Mouse (Mus musculus): Measurements from ENCODE around the gene Tgfa.

The Tgfa gene

DNA sequence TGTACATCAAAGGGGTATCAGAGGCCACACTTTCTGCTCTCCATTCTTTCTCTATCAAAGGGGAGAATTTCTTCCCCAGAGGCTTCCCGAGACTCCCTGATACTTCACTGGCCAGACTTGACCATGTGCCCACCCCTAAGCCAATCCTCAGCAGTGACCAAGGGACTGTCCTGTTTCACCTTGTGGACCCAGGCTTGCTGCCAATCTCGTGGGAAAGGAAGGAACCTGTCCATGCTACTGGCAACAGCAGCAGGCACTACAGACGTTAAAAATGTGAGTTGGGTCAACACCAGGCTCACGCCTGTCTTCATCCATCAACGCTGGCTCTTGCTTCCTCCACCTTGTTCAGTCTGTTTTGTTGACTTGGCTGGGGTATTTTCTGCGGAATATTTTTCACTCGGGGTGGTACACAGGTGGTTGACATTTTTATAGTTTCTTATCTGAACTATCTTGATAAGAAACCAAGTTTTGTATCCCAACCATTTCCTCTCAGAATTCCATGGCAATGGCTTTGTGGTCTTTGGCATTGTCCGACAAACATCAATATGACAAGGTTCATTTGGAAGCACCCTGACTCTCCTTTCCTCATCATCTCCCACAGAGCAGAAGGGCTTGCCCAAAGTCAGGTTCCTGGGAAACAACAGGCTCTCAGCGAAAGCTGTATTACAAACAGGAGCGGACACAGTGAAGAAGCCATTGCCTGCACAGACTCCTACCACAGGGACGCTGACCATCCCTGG lies 6.1 kb upstream of the Tgfa start:
- no peak for DNase-seq

DNA sequence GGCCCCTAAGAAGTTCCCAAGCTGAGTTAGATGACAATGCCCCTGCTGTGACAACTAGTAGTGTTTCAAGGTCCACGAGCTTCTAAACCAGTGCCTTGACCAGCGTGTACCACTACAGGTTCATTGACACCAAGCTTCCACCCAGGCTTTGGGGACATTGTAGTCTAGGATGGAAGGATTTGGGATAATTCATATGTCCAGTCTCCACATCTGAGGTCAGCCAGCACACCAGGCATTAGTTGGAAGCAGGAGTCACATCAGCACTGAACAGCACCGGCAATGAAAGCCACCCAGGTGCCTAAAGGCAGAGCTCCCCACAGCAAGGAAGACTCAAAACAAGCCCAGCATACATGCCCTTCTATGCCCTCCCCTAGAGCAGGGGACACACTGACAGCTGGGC lies 4.4 kb upstream of the Tgfa start:
- no peak for DNase-seq

DNA sequence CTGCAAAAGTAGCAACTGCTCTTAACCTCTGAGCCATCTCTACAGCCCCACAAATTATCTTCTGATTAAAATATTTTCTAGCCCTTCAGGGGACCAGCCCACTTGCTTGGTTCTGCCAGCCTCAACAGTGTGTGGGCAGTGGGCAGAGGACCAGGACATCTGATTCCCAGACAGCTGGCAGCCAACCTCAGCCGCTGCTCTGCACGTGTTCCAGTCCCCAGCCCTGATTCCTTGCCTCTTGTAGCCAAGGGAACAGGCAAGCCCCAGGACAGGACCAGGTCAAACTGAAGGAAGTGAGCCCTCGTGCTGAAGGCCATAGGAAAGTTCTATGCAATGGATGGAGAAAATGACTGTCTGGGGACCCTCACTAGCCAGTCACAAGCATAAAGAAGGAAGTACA lies 2.0 kb upstream of the Tgfa start:
- DNase-seq, result no peak

DNA sequence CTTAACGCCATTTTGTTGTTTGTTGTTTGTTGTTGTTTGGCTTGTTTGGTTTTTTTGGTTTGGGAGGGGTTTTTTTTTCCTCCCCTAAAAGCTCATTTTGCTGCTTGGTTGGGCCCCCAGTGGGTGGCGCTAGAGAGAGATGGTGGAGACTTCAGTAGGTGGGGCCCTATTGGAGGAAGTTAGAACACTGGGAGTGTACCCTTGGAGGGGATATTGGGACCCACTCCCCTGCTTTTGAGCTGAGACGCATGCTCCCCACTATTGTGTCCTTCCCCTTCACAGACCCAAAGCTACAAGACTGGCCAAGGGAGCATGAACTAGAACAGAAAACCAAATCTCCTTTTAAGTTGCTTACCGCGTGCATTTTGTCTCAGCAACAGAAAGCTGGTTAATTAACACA lies 1.1 kb upstream of the Tgfa start:
- peak; percentile 39 to 52 for DNase-seq

DNA sequence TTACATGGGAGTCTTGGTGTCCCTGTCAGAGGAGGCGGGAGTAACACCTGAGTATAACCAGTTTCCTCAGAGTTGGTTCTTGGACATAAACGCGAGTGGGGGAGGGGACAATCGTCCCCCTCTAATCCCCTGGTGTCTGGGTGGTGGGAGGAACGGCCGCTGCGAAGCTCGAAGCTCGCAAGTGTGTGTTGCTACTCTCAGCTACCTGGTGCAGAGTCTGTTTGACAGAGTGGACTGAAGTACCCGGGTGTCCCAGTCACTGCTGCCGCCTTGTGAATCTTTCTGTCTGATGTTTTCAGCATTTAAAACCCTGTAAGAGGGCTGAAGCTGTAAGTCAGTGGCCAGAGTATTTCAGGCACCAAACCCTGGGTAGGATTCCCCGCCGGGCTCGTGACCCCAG lies 1.0 kb downstream of the Tgfa start:
- no peak for DNase-seq

DNA sequence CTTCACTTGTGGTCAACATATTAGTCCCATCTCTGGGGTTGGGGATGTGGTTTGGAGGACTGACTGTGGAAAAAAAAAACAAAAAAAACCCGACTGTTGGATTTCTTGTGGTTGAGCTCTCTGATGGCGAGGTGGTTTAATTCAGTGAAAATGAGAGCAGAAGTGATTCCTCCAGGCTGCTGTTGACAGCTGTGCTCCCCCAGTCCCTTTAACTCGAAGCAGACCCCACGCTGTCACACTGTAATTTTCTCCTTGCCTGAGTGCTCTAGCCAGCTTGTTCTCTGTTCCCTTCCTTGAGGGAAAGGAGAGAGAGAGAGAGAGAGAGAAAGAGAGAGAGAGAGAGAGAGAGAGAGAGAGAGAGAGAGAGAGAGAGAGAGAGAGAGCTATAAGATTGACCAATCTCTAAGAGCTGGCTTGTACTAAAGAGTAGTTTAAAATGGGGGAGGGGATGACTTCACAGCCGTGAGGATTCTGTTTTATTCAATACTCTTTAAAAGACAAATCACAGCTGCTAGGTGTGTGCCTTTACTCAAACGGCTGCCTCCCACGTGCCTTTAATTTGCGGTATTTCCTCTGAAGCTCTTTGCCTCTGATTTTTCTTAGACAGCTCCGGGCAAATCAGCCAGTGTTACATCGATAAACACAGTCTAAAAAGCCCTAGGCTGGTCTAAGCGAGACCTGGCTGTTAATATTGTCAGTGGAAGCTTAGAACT lies 2.3 kb downstream of the Tgfa start:
- no peak for DNase-seq

DNA sequence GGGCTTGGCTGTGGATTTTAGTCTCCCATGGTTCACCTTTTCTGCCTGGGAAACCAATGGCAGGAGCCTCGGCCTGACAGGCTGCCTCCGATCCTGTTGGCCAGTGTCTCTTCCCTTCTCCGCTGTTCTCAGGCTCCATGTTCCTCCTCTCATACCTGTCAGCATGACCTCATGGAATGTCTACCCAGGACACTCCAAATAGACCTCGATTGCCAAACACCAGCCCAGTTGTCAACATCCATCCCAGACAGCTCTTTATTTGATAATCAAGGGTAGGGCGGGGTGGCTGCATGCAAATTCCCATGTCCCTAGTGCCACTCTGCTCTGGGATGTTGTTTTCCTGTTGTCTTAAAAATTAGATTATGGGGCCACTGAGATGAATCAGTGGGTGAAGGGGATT lies 5.9 kb downstream of the Tgfa start:
- no peak for DNase-seq

DNA sequence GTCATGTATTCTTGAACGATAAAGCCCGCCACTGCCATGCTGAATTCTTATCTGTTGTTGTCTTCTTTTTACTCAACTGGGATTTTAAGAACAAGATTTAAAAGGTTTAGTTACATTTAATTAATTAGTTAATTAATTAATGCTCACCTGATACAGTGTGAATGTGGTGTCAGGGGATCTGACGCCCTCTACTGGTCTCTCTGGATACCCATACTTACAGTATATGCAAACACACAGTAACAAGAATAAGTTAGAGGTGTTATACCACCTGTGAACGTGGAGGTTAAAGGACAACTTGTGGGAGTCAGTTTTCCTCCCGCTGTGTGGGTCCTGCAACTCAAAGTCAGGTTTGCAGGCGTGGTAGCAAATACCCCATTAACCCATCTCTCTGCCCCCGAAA lies 8.1 kb downstream of the Tgfa start:
- no peak for DNase-seq

DNA sequence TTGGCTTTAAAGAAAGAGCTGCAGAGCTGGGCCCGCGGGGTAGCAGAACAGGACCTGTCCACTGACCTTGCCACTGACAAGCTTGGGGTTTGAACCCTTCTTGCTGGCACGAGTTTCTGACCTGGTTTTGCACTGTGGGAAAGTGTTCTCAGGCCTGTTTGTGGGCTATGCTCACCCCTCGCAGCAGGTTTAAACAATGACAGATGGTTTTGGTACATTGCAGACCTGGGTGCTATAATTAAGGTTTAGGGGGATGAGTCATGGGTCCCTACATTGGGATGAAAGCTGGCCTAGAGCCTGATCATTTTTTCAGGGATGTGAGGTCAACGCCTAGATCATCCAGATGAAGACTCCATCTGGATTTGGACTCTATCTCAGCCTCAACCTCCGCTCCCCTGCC lies 11.0 kb downstream of the Tgfa start:
- DNase-seq, result no peak

DNA sequence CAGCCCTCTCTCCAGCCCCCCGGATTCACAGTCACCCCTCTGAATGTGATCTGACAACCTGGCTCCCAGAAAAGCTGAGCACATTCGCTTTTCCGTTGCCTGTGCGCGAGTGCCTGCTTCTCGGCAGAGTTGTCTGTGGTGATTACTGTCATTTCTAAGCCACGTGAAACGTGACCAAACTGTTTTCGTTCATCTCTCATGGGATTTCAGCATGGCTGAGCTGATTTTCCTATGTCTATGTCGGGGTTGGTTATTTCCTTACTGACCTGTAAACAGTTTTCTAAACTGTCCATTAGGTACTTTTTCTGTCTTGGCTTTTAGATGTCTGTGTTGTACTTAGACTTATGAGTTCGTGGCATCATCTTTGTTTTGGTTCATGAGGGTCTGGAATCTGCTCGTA lies 12.0 kb downstream of the Tgfa start:
- DNase-seq, result no peak

DNA sequence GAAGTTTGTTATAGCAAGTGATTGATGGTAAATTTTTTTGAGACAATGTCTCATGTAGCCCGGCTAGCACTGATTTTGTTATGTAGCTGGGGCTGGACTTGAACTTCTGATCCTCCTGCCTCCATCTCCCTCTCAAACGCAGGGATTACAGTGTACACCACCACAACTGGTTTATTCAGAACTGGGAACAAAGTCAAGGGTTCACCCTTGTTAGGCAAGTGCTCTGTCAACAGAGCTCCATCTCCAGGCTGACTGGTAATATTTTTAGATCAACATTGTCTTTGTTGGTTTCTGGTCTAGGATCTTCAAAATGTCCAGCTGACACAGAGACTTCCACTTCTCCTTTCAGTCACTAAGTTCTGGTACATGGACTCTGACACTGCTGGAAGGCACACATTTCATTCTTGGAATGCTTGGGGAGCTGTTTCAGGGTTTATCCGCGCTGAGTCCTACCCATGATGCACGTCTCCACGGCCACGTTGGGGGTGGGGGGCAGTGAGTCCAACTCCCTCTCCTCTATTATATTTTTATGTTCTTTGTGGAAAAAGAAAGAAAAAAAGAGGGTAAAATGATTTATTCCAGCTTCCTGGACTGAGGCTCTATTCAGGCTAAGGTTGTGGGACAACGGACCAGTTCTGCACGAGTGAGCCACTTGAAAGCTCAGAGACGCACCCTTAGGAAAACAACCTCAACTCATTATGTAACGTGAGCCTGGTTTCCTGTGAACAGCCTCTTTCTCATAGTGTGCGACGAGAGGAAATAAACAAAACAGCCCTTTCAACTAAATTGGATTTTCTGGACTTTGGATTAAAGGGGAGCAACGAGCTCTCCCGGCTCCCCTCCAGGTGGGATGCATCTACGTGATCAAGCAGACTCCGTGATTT lies 14.4 kb downstream of the Tgfa start:
- DNase-seq, result no peak

DNA sequence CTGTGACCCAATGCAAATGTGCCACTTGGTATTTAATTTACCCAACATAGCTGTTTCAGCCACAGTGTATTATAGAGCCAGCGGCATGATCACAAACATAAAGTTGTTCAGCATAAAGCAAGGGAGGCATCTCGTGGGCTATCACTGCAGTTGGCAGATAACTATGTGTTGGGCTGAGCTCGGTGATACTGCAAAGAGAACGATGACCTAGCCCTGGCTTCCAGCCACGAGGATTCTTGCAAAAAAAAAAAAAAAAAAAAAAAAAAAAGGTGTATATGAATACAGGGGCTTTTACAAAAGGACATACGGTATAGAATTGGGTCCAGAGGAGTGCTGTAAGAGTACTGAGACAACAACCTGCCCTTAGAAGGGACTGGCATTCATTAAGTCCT lies 15.0 kb downstream of the Tgfa start:
- DNase-seq, result no peak

DNA sequence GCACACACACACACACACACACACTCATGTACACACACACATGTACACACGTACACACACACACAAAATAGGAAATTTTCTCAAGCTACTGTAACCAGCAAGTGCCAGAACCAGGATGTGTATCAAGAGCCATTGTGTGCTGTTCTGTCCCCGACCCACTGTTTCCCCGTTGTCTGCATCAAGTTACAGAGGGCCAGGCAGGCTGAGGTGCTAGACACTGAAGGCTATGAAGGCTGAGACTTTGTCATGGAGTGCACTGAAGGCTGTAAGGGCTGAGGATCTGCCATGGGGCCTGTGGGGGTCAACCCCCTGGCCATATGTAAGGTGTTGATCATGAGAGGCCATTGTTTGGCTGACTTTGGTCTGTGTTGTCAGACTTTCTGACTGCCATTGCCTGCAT lies 15.6 kb downstream of the Tgfa start:
- no peak for DNase-seq

DNA sequence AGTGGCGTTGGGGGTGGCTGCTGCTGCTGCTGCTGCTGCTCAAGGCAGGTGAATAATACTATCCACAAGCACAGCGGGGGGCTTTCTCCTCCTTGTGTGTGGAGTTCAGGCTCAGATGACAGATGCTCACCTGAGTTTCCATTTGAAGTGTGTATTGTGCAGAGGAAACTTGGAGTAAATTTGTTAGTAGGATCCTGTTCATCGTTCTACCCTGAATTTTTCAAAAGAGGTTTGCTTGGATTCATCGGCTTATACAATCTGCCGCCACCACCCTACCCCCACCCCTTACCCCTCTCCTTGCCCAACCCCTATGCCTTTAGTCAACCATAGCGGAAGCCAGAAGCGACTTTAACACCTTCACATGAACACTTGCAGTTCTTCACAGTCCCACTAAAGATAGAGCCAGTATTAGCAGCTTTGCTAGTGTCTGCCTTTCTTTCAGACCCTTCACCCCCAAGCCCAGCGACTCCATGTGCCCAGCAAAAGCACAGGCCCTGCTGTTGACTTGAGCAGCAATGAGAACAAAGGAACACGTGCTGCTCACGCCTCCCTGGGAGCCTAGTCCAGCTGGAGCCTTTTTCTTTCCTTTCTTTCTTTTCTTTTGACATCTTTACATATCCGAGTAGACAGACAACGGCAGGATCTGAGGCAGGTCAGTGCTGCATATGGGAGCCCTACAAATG lies 16.2 kb downstream of the Tgfa start:
- no peak for DNase-seq

DNA sequence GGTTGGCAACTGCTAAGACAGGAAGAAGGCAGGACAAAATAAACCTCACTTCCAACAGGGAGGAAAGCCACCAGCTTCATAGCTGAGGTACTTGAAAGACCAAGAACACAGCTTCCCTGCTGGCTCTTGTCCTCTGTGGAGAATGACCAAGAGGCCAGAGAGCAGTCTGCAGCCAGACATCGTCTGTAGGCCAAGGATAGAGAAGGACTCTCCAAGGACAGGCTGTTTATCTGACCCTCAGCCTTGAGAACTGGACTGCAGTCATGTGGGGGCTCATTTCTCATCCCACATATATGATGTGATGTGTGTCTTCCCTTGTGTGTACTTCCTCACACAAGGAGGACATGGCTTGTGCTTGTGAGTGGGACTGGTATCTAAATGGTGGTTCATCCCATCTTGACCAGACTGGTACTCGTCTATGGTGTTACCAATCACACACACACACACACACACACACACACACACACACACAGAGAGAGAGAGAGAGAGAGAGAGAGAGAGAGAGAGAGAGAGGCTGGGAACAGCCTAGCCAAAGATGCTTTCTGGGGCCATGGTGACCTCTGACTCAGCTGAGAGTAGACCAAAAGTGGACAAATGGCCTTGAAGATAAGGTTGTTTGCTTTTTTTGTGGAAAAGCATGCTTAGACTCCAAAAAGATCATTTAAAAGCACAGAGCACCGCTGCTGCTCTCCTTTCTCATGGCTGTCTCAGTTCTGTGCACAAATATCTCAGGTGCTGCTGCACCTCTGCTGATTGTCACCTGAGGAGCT lies 18.0 kb downstream of the Tgfa start:
- DNase-seq, result no peak

DNA sequence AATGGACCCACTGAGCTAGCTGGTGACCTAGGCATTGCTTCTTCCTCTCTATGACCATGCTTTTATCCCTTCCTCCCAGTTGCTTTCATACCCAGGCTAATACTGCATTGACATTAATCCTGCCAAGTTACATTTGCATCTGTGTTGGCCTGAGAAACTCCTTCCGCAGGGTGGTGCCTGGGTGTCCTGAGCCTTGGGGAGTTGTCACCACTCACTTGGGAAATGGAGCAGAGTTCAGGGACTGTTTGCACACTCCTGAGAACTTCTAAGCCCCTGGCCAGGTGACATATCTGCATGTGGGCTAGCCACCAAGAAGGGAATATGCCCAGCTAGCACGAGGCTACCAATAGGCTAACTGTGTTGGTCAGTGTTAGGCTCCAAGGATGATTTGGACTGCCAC lies 23.0 kb downstream of the Tgfa start:
- no peak for DNase-seq

DNA sequence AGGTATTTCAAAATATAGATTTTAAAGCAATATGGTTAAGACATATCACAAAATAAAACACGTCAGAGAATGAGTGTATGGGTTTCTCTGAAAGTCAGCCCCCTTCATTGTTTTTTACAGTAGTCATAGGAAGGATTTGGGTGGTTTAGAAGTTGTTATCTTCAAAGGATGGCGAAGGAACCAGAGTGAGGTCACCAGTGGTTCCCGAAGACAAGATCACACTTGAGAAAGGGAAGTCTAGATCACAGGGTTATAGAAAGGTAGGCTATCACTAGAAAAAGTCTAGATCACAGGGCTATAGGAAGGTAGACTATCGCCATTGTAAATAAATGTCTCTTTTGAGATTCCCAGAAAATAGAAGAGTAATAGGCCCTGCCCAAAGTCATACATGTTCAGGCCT lies 23.7 kb downstream of the Tgfa start:
- DNase-seq, result no peak

DNA sequence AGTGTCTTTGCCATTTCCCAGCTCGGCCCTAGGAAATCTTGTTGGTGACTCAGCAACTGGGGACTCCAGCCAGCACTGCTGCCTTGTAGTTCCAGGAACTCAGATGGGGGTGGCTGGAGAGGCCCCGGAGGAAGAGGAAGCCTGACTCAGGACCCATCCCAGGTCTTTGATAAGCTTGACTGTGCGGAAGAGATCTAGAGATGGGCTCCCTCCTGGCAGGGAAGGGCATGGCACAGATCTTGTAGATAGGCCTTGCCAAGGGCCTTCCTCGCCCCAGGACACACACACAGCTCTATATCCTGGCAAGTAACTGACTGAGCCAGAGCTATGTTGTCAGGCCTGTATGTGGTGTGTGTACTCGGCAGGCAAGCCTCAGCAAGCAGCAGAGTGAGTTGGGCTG lies 24.5 kb downstream of the Tgfa start:
- DNase-seq, result no peak

DNA sequence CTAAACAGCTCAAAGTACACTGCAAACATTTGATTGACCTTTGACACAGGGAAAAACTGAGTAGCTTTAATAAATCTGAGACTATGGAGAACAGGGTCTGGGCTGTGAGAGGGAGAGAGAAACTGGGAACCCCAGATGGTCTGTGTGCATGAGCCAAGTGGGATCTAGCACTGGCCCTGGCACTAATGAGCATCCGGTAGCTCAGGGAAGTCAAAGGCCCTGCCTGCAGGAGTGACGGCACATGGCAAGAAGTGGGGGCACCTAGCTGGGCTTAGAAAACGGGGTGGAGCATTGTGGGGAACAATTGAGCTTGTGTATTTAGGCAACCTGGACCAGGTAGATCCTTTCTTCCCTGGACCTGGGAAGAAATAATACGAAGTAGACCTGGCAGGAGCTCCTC lies 25.1 kb downstream of the Tgfa start:
- DNase-seq, result no peak

DNA sequence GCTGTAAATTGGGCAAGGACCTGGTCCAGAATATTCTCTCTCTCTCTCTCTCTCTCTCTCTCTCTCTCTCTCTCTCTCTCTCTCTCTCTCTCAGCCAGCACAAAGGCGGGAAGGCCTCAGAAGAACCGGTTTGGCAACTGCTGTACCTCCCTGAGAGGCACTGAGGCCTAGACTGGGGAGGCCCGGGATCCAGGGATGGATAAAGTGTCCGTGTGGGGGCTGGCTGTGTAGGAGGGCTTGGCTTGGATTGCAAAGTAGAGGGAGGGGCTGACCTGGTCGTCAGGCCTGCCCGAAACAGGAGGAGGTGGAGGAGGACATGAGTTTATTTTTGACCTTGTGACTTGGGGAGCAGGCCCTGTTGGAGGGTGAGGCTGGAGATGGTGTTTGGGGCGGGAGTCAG lies 27.4 kb downstream of the Tgfa start:
- DNase-seq, result peak in 1 of 2 experiments; percentile 36

DNA sequence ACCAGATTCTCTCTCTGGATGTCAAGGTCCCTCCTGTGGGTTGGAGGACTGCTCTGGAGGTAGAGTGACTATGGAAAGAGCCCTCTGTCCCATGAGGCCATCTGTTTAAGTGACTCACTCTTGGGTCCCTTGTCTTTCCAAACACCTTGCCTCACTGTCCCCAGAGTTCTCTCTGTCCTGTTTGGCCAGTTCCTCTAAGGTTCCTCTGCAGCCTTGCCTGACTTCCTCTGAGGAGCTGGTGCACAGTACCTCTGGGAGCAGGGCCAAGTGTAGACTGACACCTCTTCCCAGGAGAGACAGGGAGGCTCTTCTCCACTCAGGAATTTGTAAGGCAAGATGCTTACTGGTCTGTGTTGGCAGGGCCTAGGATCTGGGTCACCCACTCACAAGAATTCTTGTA lies 30.6 kb downstream of the Tgfa start:
- DNase-seq, result no peak

DNA sequence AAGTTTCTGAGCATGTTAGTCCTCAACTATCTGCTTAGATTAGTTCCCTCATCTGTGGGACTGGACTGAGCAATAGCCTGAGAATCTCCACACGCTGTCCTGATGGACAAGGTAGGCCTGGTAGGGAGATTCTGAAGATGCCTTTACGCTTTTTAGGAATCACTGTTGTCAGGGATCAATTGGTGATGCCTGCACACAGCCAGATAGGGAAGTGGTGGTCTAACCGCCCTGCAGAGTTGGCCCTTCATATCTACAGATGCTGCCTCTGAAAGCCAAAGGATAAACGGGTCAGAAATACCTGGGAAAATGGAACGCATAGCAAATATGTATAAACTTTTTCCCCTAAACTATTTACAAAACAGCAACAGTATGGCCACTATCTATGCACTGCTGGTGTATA lies 37.3 kb downstream of the Tgfa start:
- no peak for DNase-seq

Data from lung, postnatal 4 days (tissue).